Comparison of ENCODE assay signal across 19 mouse cellular contexts in the genomic region with DNA sequence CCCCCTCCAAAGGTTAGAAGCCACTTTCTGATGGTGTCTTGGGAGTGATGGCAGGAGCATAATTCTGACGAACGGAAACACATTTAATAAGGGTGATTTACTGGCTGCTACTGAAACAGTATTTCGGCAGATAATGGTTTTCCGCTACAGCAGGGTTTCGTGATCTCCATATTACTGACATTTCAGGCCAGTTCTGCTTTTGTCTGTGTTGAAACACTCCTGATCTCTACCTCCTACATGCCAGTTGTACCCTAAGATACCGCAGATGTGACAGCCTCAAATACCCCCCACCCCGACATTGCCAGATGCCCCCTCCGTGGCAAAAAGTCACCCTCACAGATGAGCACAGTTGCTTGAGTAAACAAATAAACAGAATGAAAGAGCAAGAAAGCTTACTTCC. TPM values are rescaled to one million over a fixed set of nuclear protein-coding genes. Genes with fewer than 3 reads are reported as not detected.
DNase-seq lines count a peak whose midpoint lies in the region; ATAC-seq and TF ChIP-seq lines count a peak whose summit lies in the region.
"Had no signal": no experiment of that assay in that cellular context is flagged by ENCODE, and none has a peak within 500 bp of the region (broad histone marks: within the 10 kb centered on the region; RNA-seq: fewer than 3 reads in every experiment).

No protein-coding gene starts in this region.

- H3K36me3 ChIP-seq in heart, embryonic 13.5 days: no peaks in the 10 kb centered on the region
- no peaks in the 10 kb centered on the region for H3K36me3 ChIP-seq in spleen, adult 2 months (ENCODE audit: control insufficient read depth, insufficient read depth, low read length)
- no peaks in the 10 kb centered on the region for H3K36me3 ChIP-seq in liver, embryonic 15.5 days (replicated peaks)
- H3K36me3 ChIP-seq: embryonic facial prominence, embryonic 12.5 days; limb, embryonic 13.5 days; midbrain, embryonic 10.5 days had no signal

- TF ChIP-seq POLR2A in spleen, adult 2 months (IDR thresholded peaks at IDR 0.05; ENCODE audit: low read depth, low read length): no peak

- no peak for ATAC-seq in heart, embryonic 13.5 days (ENCODE audit: extremely low read depth, insufficient number of reproducible peaks, low FRiP score, low TSS enrichment)
- ATAC-seq in liver, embryonic 15.5 days (ENCODE audit: insufficient read depth): no peak
- ATAC-seq: forebrain, embryonic 16.5 days had no signal

- peaks cover 14% of the 10 kb centered on the region for H3K4me1 ChIP-seq in heart, embryonic 13.5 days
- H3K4me1 ChIP-seq in spleen, adult 2 months (ENCODE audit: control insufficient read depth, insufficient read depth, insufficient read length): no peaks in the 10 kb centered on the region
- peaks cover 6% of the 10 kb centered on the region; the same call in 1 of the 2 replicates for H3K4me1 ChIP-seq in liver, embryonic 15.5 days (replicated peaks)
- H3K4me1 ChIP-seq: embryonic facial prominence, embryonic 12.5 days had no signal

- 23% methylated on average over 8 of the region's 8 CpGs for WGBS in heart, embryonic 13.5 days
- WGBS in spleen, adult 2 months: 49% methylated on average over 8 of the region's 8 CpGs
- 24% methylated on average over 8 of the region's 8 CpGs for WGBS in liver, embryonic 15.5 days (ENCODE audit: insufficient replicate concordance)

- no peaks in the 10 kb centered on the region for H3K9me3 ChIP-seq in heart, embryonic 13.5 days
- no peaks in the 10 kb centered on the region for H3K9me3 ChIP-seq in liver, embryonic 15.5 days (replicated peaks)
- H3K9me3 ChIP-seq: embryonic facial prominence, embryonic 12.5 days; limb, embryonic 13.5 days; midbrain, embryonic 10.5 days had no signal

- H3K27ac ChIP-seq in heart, embryonic 13.5 days (replicated peaks): no peak overlapping the region
- peak overlapping the region; percentile 50; the same call in 1 of the 2 replicates for H3K27ac ChIP-seq in spleen, adult 2 months (ENCODE audit: insufficient read depth, low read length)
- H3K27ac ChIP-seq in liver, embryonic 15.5 days (replicated peaks): peak overlapping the region; percentile 67
- H3K27ac ChIP-seq: embryonic facial prominence, embryonic 12.5 days; hindbrain, embryonic 14.5 days; limb, embryonic 13.5 days had no signal

- no peak for TF ChIP-seq CTCF in spleen, adult 2 months (IDR thresholded peaks at IDR 0.05; ENCODE audit: extremely low read depth, insufficient read depth, insufficient read length, insufficient replicate concordance)

- DNase-seq in heart, adult 18-20 months: no peak
- DNase-seq in spleen, adult 2 months (ENCODE audit: low read depth in 1 of 2, low spot score in 2 of 2): no peak
- DNase-seq in spleen, adult 18-20 months: no peak
- no peak for DNase-seq in layer of hippocampus, adult 11-12 months (ENCODE audit: low spot score)
- no peak for DNase-seq in adrenal gland, postnatal 4 days (ENCODE audit: low spot score in 2 of 2)
- DNase-seq: adrenal gland, postnatal 14 days; cerebellum, adult 8-10 months; kidney, adult 11 months; kidney, postnatal 14 days; layer of hippocampus, adult 9-11 months; right cerebral cortex, postnatal 14 days had no signal

- no peak overlapping the region for H3K4me3 ChIP-seq in heart, embryonic 13.5 days
- H3K4me3 ChIP-seq in spleen, adult 2 months (ENCODE audit: extremely low read depth, insufficient read depth, insufficient read length): no peak overlapping the region
- no peak overlapping the region for H3K4me3 ChIP-seq in liver, embryonic 15.5 days (replicated peaks)
- H3K4me3 ChIP-seq: embryonic facial prominence, embryonic 12.5 days; limb, embryonic 13.5 days; midbrain, embryonic 10.5 days had no signal

- H3K9ac ChIP-seq in heart, embryonic 13.5 days: no peak overlapping the region
- H3K9ac ChIP-seq in liver, embryonic 15.5 days: no peak overlapping the region
- H3K9ac ChIP-seq: embryonic facial prominence, embryonic 12.5 days; hindbrain, embryonic 14.5 days; limb, embryonic 13.5 days had no signal

- peak overlapping the region; percentile 34 for H3K4me2 ChIP-seq in heart, embryonic 13.5 days
- H3K4me2 ChIP-seq in liver, embryonic 15.5 days: peak overlapping the region; percentile 18
- H3K4me2 ChIP-seq: embryonic facial prominence, embryonic 12.5 days; hindbrain, embryonic 14.5 days; limb, embryonic 13.5 days had no signal

- H3K27me3 ChIP-seq in heart, embryonic 13.5 days (replicated peaks): peaks cover 17% of the 10 kb centered on the region; the same call in 1 of the 2 replicates
- no peaks in the 10 kb centered on the region for H3K27me3 ChIP-seq in spleen, adult 2 months (ENCODE audit: control insufficient read depth, insufficient read depth, low read length)
- no peaks in the 10 kb centered on the region for H3K27me3 ChIP-seq in liver, embryonic 15.5 days

RNA-seq across cellular contexts. Expression of a gene that starts 14.8 kb away (rescaled TPM):
- 0.14 and 0.19 TPM in 2 replicates for polyA plus RNA-seq in heart, embryonic 13.5 days (2015; fragmentation: Nextera tagmentation; extraction: Ambion mirVana)
- 1 to 10 TPM in 1 of 2 experiments, under 1 TPM in 1; 0.60 to 2.4 TPM for total RNA-seq in heart, adult 18-20 months (2021)
- 0.14 TPM in 2 replicates for polyA plus RNA-seq in spleen, adult 2 months (2012; rRNA removed)
- 0.17 and 0.35 TPM in 2 replicates for polyA plus RNA-seq in liver, embryonic 15.5 days (2015; fragmentation: Nextera tagmentation; extraction: Ambion mirVana)
- 1 to 10 TPM in 1 of 2 experiments, under 1 TPM in 1; 0.25 to 3.2 TPM for total RNA-seq in adrenal gland, postnatal 4 days (2021)
- total RNA-seq: gastrocnemius, postnatal 10 days had no signal

RNA-seq across cellular contexts. Expression of a gene that starts 49.0 kb away (rescaled TPM):
- 76.0 and 79.3 TPM in 2 replicates for polyA plus RNA-seq in heart, embryonic 13.5 days (2015; fragmentation: Nextera tagmentation; extraction: Ambion mirVana)
- 10 to 100 TPM; 27.9 to 36.1 TPM for total RNA-seq in heart, adult 18-20 months (2021)
- 27.8 and 56.4 TPM in 2 replicates for polyA plus RNA-seq in spleen, adult 2 months (2012; rRNA removed)
- polyA plus RNA-seq in liver, embryonic 15.5 days (2015; fragmentation: Nextera tagmentation; extraction: Ambion mirVana): 32.6 and 36.1 TPM in 2 replicates
- 10 to 100 TPM; 71.9 to 77.2 TPM for total RNA-seq in adrenal gland, postnatal 4 days (2021)
